Mouse (Mus musculus) testis, postnatal 10 days (tissue): Measurements from ENCODE around the gene Krtcap3.

ENCODE experiments used
- DNase-seq: peaks from one replicate; pipeline ENCODE4 v3.0.0; 2021; ENCODE audit warnings: low spot score

The Krtcap3 gene

DNA sequence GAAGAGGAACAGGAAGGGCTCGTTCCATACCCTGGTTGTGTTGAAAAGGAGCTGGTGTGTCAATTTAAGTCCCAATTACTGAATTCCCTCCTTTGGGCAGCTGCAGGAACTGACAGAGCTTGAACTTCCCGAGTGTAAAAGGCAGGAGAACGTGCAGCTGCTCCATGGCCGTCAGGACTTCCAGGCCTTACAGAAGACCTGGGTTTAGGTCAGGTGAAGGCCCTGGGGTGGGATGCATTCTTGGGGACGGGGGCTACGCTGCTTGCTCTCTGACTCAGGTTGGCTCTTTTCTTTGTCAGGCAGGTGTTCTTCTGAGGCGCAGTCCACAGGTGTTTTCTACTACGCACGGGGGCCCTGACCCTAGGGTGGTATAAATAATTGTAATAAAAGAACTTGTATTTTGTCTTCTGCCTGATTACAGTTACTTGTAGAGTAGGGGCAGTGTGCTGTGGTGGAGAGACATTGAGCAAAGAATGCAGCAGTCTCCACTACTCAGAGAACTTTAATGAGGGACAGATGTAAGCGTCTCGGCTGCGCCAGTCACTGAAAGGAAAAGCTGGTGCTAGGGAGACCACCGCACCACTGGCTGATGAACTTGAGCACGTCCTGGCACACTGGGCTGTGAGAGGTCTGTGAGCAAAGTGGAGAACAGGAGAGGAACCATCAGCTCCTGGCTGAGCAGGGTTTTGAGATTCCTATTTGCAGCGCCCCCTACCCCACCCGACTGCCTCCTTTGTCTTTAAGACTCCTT lies 1.5 kb downstream of the Krtcap3 start:
- DNase-seq = no peak

DNA sequence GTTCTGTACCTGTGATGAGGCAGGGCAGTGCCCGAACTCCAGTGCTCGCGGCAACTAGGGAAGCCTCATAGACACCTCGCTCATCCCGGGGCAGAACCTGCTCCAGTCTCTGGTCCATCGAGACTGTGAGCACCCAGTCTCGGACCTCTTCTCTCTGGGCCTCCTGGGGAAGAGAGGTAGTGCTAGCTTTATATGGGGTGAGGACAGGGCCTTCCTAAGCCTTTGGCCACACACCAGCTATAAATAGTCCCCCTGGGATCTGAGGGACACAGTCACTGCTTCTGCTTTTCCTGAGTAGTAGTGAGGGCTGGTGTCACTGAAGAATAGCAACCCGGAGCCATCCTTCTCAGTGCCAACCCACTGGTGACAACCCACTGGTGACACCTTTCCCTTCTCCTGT lies 2.3 kb downstream of the Krtcap3 start:
- DNase-seq = no peak

DNA sequence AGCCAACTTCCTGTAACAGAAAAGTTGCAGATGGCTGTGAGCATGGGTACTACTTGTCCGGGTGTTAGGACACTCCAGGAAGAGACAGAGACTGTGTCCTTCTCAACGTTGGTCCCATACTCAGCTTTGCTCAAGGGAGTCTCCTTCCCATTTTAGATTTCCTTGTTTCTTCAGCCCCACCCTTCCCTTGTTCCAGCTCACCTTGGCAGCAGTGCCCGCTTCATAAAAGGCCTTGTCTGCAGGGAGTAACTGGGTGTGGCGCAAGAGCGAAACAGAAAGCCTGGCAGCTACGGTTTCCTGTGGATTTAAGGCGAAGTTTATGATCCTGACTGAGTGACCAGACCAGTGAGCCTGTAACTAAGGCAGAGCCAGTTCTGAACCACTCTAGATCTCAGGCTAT lies 3.0 kb downstream of the Krtcap3 start:
- peak; percentile 40 for DNase-seq

DNA sequence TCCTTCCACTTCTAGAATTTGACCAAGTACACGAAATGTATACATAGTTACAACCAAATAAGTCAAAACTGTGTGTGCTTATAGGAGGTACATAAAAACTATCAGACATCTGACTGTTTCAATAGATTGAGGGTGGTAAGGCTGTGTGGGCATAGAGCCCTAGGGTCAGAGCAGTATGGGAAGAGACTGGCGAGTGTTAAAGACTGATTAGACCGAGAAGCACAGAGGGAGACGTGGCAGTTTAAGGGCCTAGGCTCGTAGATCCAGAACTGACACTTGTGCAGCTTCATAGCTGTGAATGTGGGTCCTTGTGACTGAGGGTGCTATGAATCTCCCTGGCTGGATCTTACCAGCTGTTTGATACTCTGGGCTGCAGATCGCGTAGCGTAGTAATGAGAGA lies 3.4 kb downstream of the Krtcap3 start:
- no peak for DNase-seq

DNA sequence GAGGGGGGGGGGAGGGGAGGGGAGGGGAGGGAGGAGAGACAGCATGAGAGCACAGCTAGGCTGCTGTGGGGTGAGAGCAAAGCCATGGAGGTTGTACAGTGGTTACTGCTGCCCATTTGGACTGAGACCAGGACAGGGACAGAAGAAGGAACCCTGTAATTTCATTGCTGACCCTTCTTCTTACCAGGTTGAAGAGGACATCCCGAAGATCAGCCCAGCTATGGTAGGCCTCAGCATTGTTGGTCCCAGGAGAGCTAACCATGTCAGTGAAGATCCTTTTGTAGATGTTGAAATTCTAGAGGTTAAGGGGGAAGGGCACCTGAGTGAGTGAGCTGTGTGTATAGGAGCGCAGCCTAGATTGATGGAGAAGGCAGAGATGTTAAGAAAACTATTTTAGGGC lies 3.9 kb downstream of the Krtcap3 start:
- no peak for DNase-seq

DNA sequence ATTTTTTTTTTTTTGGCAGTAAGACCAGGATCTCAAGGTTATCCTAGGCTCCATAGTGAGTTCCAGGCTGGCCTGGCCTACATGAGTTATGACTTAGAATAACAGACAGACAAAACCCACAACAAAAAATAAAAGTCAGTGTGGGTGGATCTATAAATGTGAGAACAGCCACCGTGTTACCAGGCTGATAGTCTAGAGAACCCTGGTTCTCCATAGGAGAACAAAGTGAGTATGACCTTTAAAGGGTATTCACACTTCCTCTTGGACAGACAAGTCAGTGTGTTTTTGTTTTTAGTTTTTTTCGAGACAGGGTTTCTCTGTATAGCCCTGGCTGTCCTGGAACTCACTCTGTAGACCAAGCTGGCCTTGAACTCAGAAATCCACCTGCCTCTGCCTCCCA lies 4.5 kb downstream of the Krtcap3 start:
- no peak for DNase-seq

DNA sequence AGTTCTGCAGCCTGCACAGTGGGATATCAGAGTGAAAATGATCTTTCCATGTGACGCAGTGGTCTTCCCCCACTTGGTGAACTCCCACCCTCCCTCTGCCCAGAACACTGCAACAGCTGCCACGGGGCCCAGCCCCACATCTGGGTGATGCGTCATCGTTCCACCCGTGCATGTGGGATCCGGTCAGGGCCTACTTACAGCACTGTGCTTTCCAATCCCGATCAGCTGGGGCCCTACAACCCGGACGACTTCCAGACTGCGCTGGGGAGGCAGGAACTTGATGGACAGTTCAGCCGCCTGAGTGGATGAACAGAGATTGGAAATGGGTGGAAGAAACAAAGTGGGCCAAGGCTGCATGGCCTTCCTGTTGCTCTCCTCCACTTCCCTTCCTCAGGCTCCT lies 6.1 kb downstream of the Krtcap3 start:
- DNase-seq = no peak

DNA sequence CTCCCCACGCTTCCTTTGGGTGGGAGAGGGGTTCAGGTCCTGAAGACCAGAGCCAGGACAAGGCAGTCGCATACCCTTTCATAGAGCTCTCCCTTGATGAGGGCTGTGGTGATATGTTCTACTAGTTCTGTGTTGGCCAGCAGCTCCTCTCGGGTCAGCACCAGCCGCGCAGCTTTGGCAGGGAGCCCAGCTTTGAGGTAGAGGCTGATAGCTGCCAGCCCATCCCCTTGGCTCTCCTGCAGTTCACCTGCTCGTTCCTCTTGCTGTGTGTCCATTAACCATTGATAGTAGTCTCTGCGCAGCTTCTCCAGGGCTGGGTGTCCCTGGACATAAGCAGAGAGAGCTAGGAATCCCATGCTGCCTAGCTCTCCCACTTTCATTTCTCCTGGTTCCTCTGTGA lies 14.6 kb downstream of the Krtcap3 start:
- no peak for DNase-seq

DNA sequence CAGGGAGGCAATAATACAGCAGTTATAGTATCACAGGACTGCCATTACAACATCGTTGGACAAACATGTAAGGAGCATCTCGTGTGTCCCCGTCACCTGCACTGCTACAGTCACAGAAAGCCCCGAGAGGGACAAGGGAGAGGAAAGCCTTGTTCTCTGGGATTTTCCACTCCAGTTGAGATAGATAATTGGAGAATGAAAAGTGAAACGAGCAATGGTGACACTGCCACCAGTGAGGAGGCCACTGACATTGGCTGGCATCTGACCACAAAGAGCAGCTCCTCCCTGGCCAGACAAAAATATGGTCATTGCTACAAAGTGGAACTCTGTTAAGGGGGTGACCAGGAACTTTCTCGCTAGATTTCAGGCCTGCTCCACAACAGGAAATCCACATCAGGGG lies 16.2 kb downstream of the Krtcap3 start:
- DNase-seq = no peak

DNA sequence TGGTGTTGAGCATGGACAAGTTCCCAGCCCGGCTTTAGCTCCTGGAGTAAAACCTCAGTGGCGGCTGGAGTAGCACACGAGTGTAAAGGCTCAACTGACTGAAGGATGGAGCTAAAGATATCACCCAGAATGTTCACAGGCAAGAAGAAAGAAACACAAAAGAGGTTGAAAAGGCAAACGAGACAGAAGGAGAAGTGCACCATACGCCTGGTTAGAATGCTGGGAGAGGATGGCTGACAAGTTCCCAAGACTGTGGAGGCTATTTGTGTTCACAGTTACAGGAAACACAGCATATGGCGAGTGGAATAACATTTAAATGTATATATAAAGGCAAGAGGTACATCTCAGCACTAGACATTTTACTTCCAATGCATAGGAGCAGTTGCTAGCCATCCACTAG lies 21.5 kb downstream of the Krtcap3 start:
- DNase-seq = no peak

DNA sequence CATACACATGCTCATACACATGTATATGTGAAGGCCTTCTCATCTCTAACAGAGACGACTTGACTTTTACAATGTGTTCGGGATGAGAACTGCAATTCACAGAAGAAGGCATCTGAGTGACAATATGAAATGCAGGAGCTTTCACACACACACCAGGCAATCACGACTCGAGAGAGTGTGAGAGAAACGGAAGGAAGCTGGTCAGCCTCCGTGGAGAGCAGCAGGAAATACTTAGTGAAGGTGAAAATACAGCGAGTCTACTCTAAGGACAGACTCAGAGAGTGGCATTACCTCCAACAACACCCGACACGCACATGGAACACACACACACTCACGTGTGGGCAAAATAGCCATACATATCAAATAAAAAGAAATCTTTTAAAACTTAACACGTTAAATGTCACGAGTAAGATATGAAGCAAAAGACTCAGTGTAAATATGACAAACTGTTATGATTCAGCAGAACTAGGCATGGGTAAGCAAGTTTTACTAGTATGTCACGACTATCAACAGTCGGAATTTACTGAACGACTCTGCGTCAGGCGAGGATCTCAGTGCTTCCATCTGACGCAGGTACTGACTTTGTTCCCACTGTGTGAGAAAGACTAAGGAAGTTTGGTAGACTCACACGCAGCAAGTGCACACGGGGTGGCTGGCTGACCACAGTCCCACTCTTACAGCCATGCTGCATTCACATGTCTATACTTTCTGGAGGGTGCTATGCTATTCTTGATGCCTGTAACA lies 27.9 kb downstream of the Krtcap3 start:
- DNase-seq = no peak

DNA sequence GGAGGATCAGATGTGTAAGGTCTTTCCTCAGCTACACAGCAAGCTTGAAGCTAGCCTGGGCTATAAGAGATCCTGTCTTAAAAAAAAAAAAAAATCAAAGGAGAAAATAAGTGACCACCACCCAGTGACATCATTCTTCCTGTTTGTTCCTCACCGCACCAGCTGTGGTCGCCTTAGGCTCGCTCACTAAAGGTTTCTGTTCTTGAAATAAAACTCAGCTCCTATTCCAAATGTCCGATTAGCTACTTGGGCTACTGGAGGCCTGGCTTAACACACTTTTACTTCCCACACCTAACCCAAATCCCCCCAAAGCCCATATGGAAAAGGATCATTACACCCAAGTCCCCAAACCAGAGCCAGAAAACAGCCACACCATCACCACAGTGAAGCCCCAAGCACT lies 36.7 kb downstream of the Krtcap3 start:
- DNase-seq = no peak

DNA sequence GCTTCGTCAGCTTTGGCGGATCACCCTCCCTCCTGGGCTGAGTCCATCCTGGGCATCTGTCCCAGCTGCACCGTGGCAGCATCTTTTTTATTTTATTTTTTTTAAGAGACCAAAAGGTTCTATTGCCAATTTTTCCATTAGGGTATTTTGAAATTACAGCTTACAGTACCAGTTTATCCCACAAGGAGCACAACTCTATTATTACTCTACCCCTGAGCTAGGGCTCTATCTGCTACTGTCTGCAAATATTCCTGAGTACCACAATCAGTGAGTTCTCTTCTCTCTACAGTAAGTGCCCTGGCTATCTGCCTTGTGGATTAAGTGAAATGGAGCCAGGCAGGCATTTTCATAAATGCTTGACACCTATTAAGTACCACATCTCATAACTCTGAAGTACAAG lies 37.2 kb downstream of the Krtcap3 start:
- no peak for DNase-seq

DNA sequence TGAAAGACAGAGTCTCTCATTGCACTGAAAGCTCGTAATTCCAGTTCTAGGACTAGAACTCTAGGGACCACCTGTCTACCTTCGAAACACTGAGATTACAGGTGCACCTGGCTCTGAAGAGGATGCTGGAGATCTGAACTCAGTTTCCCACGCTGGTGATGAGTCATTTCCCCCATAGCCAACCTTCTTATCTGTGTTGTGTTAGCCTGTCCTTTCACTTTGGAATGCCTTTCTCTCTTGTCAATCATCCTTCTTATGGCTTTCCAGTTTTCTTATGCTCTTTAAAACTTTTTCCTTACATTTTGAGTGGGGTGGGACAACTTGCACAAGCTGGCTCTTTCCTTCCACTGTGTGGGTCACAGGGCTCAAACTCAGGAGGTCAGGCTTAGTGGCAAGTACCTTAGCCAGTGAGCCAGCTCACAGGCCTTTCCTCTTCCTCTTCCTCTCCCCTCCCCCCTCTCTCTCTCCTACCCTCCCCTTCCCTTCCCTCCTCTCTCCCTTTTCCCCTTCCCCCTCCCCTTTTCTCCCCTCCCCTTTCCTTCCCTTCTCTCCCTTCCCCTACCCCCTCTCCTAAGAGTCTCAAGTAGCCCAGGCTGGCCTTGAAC lies 38.2 kb downstream of the Krtcap3 start:
- DNase-seq = no peak

DNA sequence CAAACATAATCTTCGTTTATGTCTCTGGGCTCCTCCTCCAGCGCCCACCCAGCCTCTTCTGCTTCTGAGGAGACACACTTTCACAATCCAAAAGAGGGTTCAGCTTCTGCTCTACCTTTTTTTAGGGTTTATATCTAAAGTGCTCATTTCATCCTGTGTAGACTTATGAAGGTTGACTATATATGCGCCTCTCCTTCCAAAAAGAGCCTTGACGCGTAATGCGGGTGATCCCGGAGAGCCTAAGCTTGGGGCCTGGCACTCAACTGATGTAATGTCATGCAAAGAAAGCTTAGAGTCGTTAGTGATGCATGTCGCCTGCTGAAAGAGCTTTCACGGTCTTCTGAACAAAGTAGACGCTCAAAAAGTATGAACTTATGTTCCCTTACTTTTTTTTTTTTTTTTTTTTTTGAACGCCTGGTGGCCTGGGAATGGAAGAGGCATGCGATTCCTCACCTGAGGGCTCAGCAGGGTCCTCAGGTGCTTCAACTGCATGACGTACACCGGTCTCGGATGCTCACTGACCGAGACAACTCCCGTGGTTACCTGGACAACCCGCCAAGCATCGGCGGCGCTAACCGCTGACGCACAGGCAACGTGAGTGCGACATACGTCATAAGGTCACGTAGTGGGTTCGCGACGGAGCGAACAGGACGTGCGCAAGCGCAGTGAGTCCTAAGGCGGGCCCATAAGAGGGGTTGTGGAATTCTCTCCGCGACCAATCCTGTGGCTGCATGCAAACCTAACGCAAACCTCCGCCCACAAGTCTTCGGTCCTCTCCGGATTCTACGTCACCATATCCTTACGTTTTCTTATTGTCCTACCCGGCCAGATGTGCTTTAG lies 39.2 kb downstream of the Krtcap3 start, which contains the start of gene Ift172:
Gene Ift172 (minus strand): TSS at position 596 of the 840 bp plus-strand sequence.
- DNase-seq = peak; percentile 95

DNA sequence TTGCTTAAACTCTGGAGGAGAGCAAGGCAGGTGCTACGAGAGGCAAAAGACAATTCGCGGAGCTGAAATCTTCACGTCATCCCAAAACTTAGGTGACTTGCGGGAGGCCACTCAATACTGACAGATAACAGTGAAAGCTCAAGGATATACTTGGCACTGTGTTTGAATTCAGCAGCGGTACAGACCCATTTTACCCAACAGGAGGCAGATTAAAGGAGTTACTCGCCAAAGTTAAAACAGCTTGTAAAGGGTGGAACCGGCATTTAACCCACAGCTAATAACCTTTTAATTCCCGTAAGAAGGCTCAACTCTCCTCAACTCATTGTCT lies 39.8 kb downstream of the Krtcap3 start:
- DNase-seq = no peak

DNA sequence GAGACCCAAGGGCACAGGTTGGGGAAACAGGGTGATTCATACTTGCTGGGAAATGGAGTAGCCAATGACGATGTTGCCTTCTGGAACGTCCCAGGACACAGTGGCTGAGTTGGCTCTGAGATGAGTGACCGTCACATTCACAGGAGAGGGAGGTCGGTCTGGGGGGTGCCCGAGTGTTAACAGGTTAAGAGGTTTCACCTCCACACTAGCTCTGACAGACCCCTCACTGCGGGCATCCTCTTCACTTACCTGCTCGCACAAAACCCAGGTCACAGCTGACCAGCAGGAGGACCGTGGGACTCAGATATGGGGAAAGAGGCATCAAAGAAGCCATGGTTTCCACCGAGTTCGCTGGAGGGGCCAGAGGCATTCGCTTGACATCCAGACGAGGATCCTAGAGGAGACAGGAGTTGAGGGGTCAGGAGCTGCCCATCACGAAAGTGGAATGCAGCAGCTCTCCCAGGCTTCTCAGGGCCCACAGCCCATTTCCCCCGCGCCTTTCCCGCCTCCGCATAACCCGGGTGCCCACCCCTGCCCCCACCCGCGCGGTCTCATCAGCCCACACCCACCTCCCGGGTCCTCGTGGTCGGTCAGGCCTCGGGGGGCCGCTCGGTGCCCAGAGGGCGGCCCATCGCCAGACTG lies 43.6 kb downstream of the Krtcap3 start:
- DNase-seq = no peak

DNA sequence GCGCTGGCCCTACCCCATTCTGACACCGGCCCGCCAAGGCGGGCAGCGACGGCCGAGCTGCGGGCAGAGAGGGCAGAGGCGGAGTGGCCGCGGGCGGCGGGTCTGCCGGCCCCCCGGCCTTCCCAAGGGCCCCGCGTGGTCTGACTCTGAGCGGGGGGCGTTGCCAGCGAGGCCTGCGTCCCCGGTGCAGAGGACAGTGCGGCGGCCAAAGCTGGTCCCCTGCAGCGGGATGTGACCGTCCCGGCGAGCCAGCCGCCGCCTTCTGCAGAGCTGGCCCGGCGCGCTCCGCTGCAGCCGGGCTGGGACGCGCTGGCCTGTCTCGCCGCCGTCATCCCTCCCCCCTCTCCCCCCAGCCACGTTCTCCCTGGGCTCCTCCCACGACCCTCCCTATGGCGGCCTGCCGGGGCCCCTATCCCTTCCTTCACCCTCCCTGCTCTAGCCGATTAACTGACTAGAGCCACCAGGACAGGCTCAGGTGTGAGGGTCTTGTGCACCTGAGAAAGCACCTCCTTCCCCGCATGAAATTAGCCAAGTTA lies 44.2 kb downstream of the Krtcap3 start, which contains the start of gene Fndc4:
Gene Fndc4 (minus strand): TSS at position 475 of the 536 bp plus-strand sequence.
- DNase-seq = peak; percentile 58

DNA sequence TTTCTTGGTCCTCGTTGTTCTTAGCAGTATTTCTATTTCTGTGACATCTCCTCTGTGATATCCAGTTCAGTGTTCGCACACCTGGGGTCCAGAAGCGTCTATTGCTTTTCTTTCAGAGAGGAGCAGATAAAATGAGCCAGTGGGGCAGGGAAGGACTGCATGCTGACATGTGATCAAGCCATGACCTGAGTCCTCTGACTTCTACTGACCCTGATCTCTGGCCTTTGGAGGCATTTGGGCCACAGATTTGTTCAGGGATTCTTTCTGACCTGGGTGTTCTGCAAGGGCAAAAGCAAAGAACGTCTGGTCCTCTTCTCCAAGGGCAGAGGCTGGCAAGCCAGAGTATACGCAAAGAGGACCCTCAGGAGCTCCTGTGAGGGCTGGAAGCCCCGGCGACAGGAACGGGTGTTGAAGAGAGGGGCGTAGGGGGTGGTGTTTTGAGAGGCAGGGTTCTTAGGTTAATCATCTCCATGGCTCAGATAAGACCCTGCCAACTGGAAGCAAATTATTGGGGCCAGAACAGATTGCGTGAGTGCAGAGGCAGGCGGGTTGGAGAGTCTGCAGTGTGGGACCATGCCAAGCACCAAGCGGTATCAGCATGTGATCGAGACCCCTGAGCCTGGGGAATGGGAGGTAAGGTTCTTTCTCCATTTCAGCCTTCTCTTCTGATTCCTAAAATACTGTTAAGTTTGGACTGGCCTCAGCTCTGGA lies 45.7 kb downstream of the Krtcap3 start, which contains the start of gene Gckr:
Gene Gckr (plus strand): TSS at position 397 of the 711 bp plus-strand sequence.
- no peak for DNase-seq

DNA sequence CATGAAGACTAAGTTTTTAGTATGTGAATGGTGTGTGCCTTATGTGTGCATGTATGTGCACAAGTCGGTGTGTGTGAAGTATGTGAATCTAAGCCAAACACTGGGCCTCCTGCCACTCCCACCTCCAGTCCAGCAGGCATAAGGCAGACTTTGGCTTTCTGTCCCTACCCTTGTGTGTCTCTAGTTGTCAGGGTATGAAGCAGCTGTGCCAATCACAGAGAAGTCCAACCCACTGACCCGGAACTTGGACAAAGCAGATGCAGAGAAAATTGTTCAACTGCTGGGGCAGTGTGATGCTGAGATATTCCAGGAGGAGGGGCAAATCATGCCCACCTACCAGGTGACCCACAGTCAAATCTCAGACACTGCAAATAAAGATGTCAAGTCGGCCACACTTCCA lies 46.5 kb downstream of the Krtcap3 start:
- no peak for DNase-seq

DNA sequence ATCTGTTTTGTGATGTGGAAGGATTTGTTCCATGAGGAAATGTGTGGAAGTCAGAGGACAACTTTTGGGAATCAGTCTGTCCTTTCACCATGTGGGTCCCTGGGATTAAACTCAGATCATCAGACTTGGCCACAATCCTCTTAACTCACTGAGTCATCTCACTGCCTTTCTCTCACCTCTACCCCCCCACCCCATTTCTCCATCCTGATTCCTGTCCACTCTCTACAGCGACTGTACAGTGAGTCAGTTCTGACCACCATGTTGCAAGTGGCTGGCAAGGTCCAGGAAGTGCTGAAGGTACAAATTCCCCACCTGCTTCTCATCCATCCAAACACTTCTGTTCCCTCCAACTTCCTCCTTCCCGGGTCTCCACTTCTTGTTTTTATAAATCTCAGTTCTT lies 47.0 kb downstream of the Krtcap3 start:
- no peak for DNase-seq
